Mouse (Mus musculus) brain, embryonic 14.5 days (tissue): ENCODE data around the gene Abhd8.

Source experiments
- CTCF ChIP-seq: fragments of 200-500 bp; IDR thresholded peaks from 2 replicates; pipeline ENCODE4 v1.5.1; 2012; ENCODE audit warnings: inconsistent platforms, mild to moderate bottlenecking, moderate library complexity, borderline replicate concordance; ENCODE audit not compliant: insufficient read depth, insufficient read length; ENCODE audit errors: extremely low read depth
- POLR2A ChIP-seq: fragments of 200-500 bp; IDR thresholded peaks from 2 replicates; pipeline ENCODE4 v1.6.1; 2012; ENCODE audit warnings: mild to moderate bottlenecking, inconsistent platforms, borderline replicate concordance; ENCODE audit not compliant: poor library complexity, insufficient read depth, insufficient read length, severe bottlenecking; ENCODE audit errors: extremely low read depth

DNA sequence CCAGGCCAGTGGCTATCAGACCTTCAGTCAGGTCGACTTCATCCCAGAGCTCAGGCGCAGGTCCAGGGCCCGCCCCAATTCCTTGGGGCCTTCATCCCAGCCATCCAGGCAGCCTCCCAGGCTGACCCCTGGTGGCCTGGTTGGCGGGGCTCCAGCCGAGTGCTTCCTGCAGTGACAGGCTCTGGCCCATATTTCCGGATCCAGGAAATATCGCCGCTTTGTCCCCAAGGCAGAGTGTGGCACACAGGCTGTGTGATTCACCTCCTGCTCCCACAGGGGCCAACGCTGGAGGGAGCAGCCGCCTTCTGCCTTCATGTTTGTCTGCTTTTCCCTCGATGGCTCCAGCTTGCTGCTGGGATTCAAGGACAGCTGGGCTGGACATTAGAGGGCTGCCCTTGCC is 33.0 kb upstream of the Abhd8 start:
- no peak for TF ChIP-seq POLR2A
- no peak for TF ChIP-seq CTCF
